Mouse (Mus musculus) lung, embryonic 15.5 days (tissue): ENCODE results near the gene Psmd14. TPM values are rescaled to one million over a fixed set of nuclear protein-coding genes. Genes with fewer than 3 reads are reported as not detected.

Experiments
- ATAC-seq: fragments of 200-750 bp; cut with Nextera tagmentation; 2 replicates; pipeline ENCODE4 v1.8.0; 2017; ENCODE audit warnings: moderate number of reproducible peaks, borderline replicate concordance; ENCODE audit not compliant: low FRiP score, low TSS enrichment; ENCODE audit errors: extremely low read depth
- H3K27ac ChIP-seq: fragments of 300-500 bp; sonication (generic); 2 replicates; pipeline ENCODE4 v1.5.1; 2015; ENCODE audit warnings: moderate library complexity, mild to moderate bottlenecking, inconsistent platforms
- H3K27me3 ChIP-seq: fragments of 300-500 bp; sonication (generic); 2 replicates; pipeline ENCODE4 v1.6.1; 2015; ENCODE audit warnings: inconsistent platforms
- H3K36me3 ChIP-seq: fragments of 300-500 bp; sonication (generic); 2 replicates; pipeline ENCODE4 v1.6.1; 2015; ENCODE audit warnings: inconsistent platforms
- H3K4me1 ChIP-seq: fragments of 300-500 bp; sonication (generic); 2 replicates; pipeline ENCODE4 v1.6.1; 2015; ENCODE audit warnings: inconsistent platforms
- H3K4me2 ChIP-seq: fragments of 300-500 bp; sonication (generic); 2 replicates; pipeline ENCODE4 v1.6.1; 2015; ENCODE audit warnings: inconsistent platforms, mild to moderate bottlenecking, moderate library complexity
- H3K4me3 ChIP-seq: fragments of 300-500 bp; sonication (generic); 2 replicates; pipeline ENCODE4 v1.5.1; 2015; ENCODE audit warnings: mild to moderate bottlenecking, inconsistent platforms
- H3K9ac ChIP-seq: fragments of 300-500 bp; sonication (generic); 2 replicates; pipeline ENCODE4 v1.6.1; 2015; ENCODE audit warnings: inconsistent platforms
- H3K9me3 ChIP-seq: fragments of 300-500 bp; sonication (generic); 2 replicates; pipeline ENCODE4 v1.6.1; 2016; ENCODE audit warnings: inconsistent platforms
- WGBS: fragments of 180-500 bp; shearing (Covaris S2); methylation state at CpG from one replicate; pipeline ENCODE4 v1.1.7; 2015; 5-methylcytosine and 5-hydroxymethylcytosine counted together
- polyA plus RNA-seq: library from polyadenylated mRNA; unstranded; fragments of >200 nt; fragmentation: Nextera tagmentation; extraction: Ambion mirVana; gene quantifications from 2 replicates; pipeline ENCODE4 v1.2.1, GENCODE M21; 2015

Psmd14 gene
- polyA plus RNA-seq, 1 experiment from 2014 or later: 188 TPM

DNA sequence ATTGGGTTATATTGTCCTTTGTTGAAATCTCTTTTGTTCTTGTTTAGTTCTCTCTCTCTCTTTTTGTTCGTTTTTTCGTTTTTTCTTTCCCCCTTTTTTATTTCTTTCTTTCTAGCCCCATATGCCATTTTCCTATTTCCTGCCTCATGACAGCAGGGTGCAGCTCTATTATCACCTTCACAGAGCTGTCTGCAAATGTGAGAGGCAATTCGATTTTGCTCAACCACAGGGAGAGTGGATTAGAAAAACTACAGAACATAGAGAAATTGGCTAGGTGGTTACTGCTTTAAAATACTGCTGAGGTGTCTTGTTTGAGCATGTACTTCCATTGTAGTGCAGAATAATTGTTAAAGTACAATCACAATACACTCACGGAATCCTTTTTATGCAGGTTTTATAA, 54.0 kb downstream of the Psmd14 start:
- H3K4me3 ChIP-seq: no peak overlapping the region
- no peaks in the 10 kb centered on the region for H3K4me1 ChIP-seq
- 0 out of 2 replicates have a peak, but pooled peaks cover 3% of the 10 kb centered on the region for H3K36me3 ChIP-seq
- H3K9ac ChIP-seq: no peak overlapping the region
- H3K27me3 ChIP-seq: no peaks in the 10 kb centered on the region
- H3K9me3 ChIP-seq: no peaks in the 10 kb centered on the region
- 72% methylated on average over 4 of the region's 4 CpGs for WGBS
- ATAC-seq: no peak
- H3K4me2 ChIP-seq: no peak overlapping the region
- no peak overlapping the region for H3K27ac ChIP-seq

DNA sequence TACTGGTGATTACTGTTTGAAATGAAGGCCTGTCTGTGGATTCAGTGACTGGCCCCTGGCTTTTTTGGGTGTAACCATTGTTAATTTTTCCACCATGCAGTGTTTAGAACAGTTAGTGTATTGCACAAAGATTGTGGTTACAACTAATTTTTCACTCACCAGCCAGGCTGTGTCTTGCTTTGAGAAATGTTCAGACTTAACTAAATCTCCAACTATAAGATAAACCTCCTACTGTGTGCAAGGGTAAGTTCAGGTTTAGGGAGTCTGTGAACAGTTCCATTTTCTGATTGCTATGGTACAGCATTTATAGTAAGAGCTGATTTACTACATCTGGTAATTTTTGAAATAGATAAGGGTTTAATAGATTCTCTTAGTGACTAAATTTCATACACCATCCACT, 69.3 kb downstream of the Psmd14 start:
- no peak overlapping the region for H3K4me2 ChIP-seq

GRCm38 (mm10) chr2:61794960-61795359, 83.5 kb downstream of the Psmd14 start:
- Histone ChIP-seq H3K4me2 (no peak overlapping the region), H3K9ac (no peak overlapping the region), H3K27ac (no peak overlapping the region), H3K9me3 (no peaks in the 10 kb centered on the region), H3K4me1 (no peaks in the 10 kb centered on the region), H3K27me3 (no peaks in the 10 kb centered on the region), H3K4me3 (no peak overlapping the region), H3K36me3 (no peaks in the 10 kb centered on the region)
- 68% methylated on average over 5 of the region's 5 CpGs for WGBS
- ATAC-seq: no peak

More for the DNA sequence above, 69.3 kb downstream of the Psmd14 start:
- Histone ChIP-seq H3K9ac (no peak overlapping the region), H3K36me3 (peaks cover 11% of the 10 kb centered on the region; the same call in 1 of the 2 replicates), H3K4me1 (no peaks in the 10 kb centered on the region), H3K9me3 (no peaks in the 10 kb centered on the region), H3K27ac (no peak overlapping the region), H3K27me3 (no peaks in the 10 kb centered on the region), H3K4me3 (no peak overlapping the region)
- ATAC-seq: no peak

- H3K4me3 ChIP-seq: no peak overlapping the region
- ATAC-seq: no peak
- no peak overlapping the region for H3K4me2 ChIP-seq
- no peaks in the 10 kb centered on the region for H3K36me3 ChIP-seq
- 92% methylated on average over 1 of the region's 1 CpGs for WGBS
- peaks cover 14% of the 10 kb centered on the region for H3K27me3 ChIP-seq
- no peak overlapping the region for H3K9ac ChIP-seq
- no peaks in the 10 kb centered on the region for H3K9me3 ChIP-seq
- H3K4me1 ChIP-seq: no peaks in the 10 kb centered on the region
- no peak overlapping the region for H3K27ac ChIP-seq
Observed at GRCm38 (mm10) chr2:61798048-61798447, 86.6 kb downstream of the Psmd14 start.

- Histone ChIP-seq H3K27ac (no peak within 1 kb of the TSS), H3K27me3 (peaks cover 61% of the 10 kb centered on the region), H3K4me2 (peak within 1 kb of the TSS; percentile 26; the same call in 1 of the 2 replicates), H3K4me3 (no peak within 1 kb of the TSS), H3K36me3 (no peaks in the 10 kb centered on the region), H3K4me1 (peaks cover 17% of the 10 kb centered on the region), H3K9ac (no peak within 1 kb of the TSS), H3K9me3 (no peaks in the 10 kb centered on the region)
- 0 out of 2 replicates have a peak, but pooled peaks have one; percentile 9 for ATAC-seq
- 9% methylated on average over 11 of the region's 11 CpGs for WGBS
Observed at GRCm38 (mm10) chr2:61802656-61803251, 91.3 kb downstream of the Psmd14 start, which contains the start of gene Tbr1. Gene Tbr1 (plus strand): TSS chr2:61802930.

DNA sequence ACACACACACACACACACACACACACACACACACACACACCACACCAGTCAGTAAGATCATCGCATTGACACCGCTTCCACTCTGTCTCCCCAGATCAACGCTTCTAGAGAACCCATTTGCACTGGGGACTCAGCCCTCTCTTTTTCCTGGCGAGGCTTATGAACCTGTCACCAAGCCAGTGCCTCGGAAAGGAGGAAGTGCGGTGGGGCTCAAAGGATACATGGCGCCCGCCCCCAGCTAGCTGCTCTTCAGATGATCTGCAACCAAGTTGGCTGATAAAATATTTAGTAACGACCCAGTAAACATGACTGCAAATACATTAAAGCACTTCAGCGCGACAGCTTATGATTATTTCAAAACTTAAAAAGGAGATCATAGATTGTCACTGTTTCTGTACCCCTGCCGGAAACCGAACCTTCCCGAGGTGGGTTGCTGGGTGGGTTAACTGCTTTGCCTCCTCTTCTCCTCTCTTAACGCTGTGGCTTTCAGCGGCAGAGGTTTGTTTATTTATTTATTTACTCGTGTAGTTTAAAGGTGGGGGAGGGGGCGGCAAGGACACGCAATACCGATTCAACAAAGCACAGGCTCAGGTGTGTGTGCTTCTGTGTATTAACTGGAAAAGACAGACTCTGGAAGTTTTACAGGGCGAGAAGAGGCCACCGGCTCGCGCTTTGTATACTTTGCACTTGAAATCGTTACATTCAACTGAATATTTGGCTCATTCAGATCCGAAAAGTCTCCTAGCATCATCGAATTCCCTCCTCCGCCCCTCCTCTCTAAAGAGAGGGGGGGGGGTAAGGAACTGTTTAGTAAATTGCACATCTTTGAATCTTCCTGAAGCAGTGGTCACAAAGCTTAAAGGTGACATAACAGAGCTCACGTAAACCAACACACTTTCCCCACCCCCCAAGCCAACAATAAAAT, 92.2 kb downstream of the Psmd14 start:
- Histone ChIP-seq H3K9ac (no peak overlapping the region), H3K4me3 (no peak overlapping the region), H3K4me1 (peaks cover 17% of the 10 kb centered on the region), H3K36me3 (no peaks in the 10 kb centered on the region), H3K9me3 (no peaks in the 10 kb centered on the region), H3K27ac (no peak overlapping the region), H3K4me2 (peak overlapping the region; percentile 26; the same call in 1 of the 2 replicates), H3K27me3 (peaks cover 67% of the 10 kb centered on the region)
- ATAC-seq: no peak
- 3% methylated on average over 29 of the region's 29 CpGs for WGBS

- WGBS: 2% methylated on average over 10 of the region's 10 CpGs
- Histone ChIP-seq H3K4me2 (no peak overlapping the region), H3K4me3 (no peak overlapping the region), H3K9me3 (no peaks in the 10 kb centered on the region), H3K4me1 (peaks cover 17% of the 10 kb centered on the region), H3K27ac (no peak overlapping the region), H3K9ac (no peak overlapping the region), H3K27me3 (peaks cover 74% of the 10 kb centered on the region), H3K36me3 (no peaks in the 10 kb centered on the region)
- no peak for ATAC-seq
Observed at GRCm38 (mm10) chr2:61804382-61804840, 92.9 kb downstream of the Psmd14 start.

- Histone ChIP-seq H3K9ac (no peak overlapping the region), H3K4me2 (peak overlapping the region; percentile 34), H3K27ac (no peak overlapping the region), H3K4me1 (peaks cover 17% of the 10 kb centered on the region), H3K4me3 (peak overlapping the region; percentile 16; the same call in 1 of the 2 replicates), H3K9me3 (no peaks in the 10 kb centered on the region), H3K36me3 (no peaks in the 10 kb centered on the region), H3K27me3 (peaks cover 80% of the 10 kb centered on the region)
- ATAC-seq: no peak; the same call in 1 of the 2 replicates
- WGBS: 2% methylated on average over 39 of the region's 39 CpGs
Observed at GRCm38 (mm10) chr2:61804841-61805540, 93.5 kb downstream of the Psmd14 start.

DNA sequence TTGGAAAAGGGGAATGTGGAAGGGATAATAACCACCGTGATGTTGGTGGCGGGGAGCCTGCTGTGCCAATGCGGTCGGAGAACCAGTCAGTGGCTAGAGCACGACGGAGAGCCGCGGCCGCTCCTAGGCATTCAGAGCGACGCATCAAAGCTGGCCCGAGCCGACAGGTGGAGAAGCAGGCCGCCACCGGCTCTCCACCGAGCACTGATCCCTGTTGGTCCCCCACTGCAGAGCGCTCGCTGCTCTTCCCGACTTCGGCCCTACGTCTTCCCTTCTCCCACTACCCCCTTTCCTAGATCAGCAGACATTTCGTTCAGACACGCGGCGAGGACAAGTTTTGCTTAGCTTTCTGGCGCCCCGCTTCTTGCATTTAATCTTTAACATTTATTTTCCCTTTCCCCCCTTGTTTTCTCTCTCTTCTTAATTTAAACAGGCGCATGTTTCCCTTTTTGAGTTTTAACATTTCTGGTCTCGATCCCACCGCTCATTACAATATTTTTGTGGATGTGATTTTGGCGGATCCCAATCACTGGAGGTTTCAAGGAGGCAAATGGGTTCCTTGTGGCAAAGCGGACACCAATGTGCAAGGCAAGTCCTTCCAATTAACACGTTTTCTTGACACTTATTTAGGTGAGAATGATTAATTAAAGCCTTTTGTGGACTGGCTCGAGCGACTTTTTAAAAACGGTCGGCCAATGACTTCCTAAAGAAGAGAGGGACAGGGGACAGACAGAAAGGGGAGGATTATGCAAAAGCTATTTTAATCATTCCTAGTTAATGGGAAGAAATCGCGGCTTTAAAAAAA, 94.2 kb downstream of the Psmd14 start:
- H3K4me1 ChIP-seq: peaks cover 17% of the 10 kb centered on the region
- peak overlapping the region; percentile 16 for H3K4me3 ChIP-seq
- no peak overlapping the region for H3K27ac ChIP-seq
- no peak overlapping the region for H3K9ac ChIP-seq
- H3K27me3 ChIP-seq: peaks cover 88% of the 10 kb centered on the region
- peak overlapping the region; percentile 34 for H3K4me2 ChIP-seq
- H3K9me3 ChIP-seq: no peaks in the 10 kb centered on the region
- H3K36me3 ChIP-seq: no peaks in the 10 kb centered on the region
- 1% methylated on average over 39 of the region's 39 CpGs for WGBS
- no peak for ATAC-seq

DNA sequence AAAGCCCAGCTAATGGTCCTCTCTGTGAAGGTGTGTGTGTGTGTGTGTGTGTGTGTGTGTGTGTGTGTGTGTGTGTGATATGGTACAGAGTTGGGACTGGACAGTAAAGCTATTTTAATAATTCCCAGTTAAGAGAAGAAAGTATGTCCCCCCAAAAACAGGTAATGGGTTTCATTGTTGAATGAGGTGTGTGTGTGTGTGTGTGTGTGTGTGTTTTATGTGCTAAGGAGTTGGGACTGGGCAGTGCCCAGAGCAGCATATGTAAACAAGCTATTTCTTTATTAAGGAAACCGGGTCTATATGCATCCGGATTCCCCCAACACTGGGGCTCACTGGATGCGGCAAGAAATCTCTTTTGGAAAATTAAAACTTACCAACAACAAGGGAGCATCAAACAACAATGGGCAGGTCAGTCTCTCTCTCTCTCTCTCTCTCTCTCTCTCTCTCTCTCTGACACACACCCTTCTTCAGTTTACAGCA, 94.9 kb downstream of the Psmd14 start:
- WGBS: 4% methylated on average over 3 of the region's 3 CpGs

DNA sequence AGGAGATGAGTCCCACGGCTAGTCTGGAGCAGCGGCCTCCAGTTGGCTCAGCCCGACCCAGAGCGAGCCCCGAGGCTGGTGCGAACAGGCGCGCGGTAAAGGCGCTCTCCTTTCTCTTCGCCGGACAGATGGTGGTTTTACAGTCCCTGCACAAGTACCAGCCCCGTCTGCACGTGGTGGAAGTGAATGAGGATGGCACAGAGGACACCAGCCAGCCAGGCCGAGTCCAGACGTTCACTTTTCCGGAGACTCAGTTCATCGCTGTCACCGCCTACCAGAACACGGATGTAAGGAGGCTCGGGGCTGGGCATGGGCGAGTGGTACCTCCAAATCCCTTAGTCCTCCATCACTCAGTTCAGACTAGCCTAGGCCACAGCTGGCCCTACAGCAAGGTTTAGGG, 95.7 kb downstream of the Psmd14 start:
- Histone ChIP-seq H3K9me3 (no peaks in the 10 kb centered on the region), H3K36me3 (no peaks in the 10 kb centered on the region), H3K27ac (no peak overlapping the region), H3K27me3 (peaks cover 96% of the 10 kb centered on the region), H3K4me3 (0 out of 2 replicates have a peak overlapping the region, but pooled peaks have one; percentile 1), H3K4me1 (peaks cover 25% of the 10 kb centered on the region), H3K9ac (no peak overlapping the region), H3K4me2 (peak overlapping the region; percentile 6; the same call in 1 of the 2 replicates)
- ATAC-seq: no peak
- 1% methylated on average over 22 of the region's 22 CpGs for WGBS

More for the DNA sequence above, 94.9 kb downstream of the Psmd14 start:
- Histone ChIP-seq H3K9ac (no peak overlapping the region), H3K4me3 (no peak overlapping the region), H3K27me3 (peaks cover 94% of the 10 kb centered on the region), H3K27ac (no peak overlapping the region), H3K4me1 (peaks cover 18% of the 10 kb centered on the region), H3K4me2 (no peak overlapping the region), H3K36me3 (no peaks in the 10 kb centered on the region), H3K9me3 (no peaks in the 10 kb centered on the region)
- ATAC-seq: no peak
